Mouse (Mus musculus) megakaryocyte, embryonic 14.5 days (primary cell): ENCODE results near the gene Reep1. TPM values are rescaled to one million over a fixed set of nuclear protein-coding genes. Genes with fewer than 3 reads are reported as not detected.
A peak's percentile ranks its signal among the peaks of the same experiment; 100 is the strongest.
"Not testable (repeated sequence)": the region's sequence is repeated elsewhere in the genome, so short reads cannot be mapped to it uniquely, and the experiment has no call there.

Experiments
- H3K27me3 ChIP-seq: replicated peaks from 2 replicates; pipeline ENCODE3; 2012; ENCODE audit warnings: inconsistent platforms
- H3K36me3 ChIP-seq: replicated peaks from 2 replicates; pipeline ENCODE3; 2012; ENCODE audit warnings: low read length, inconsistent platforms, mixed read lengths
- H3K4me1 ChIP-seq: 2 replicates; pipeline ENCODE4 v1.6.1; 2012; ENCODE audit warnings: inconsistent platforms
- H3K4me3 ChIP-seq: replicated peaks from 2 replicates; pipeline ENCODE3; 2012; ENCODE audit warnings: moderate library complexity, mild to moderate bottlenecking, inconsistent platforms
- H3K9me3 ChIP-seq: 2 replicates; pipeline ENCODE4 v1.6.1; 2012; ENCODE audit warnings: inconsistent platforms
- FLI1 ChIP-seq: IDR thresholded peaks from 2 replicates; pipeline ENCODE4 v1.6.1; 2012; ENCODE audit warnings: low read length, inconsistent platforms, mixed read lengths
- GATA1 ChIP-seq: IDR thresholded peaks from 3 replicates; pipeline ENCODE4 v1.6.1; 2012; ENCODE audit warnings: mixed read lengths, low read length, inconsistent platforms, borderline replicate concordance
- polyA plus RNA-seq: library from polyadenylated mRNA; stranded (reverse); fragments of >175 nt; gene quantifications from 2 replicates; pipeline ENCODE4 v1.2.3, GENCODE M21; 2012; ENCODE audit warnings: low replicate concordance; ENCODE audit not compliant: insufficient read depth

The Reep1 gene
- polyA plus RNA-seq, 1 experiment = 1.6 TPM

DNA sequence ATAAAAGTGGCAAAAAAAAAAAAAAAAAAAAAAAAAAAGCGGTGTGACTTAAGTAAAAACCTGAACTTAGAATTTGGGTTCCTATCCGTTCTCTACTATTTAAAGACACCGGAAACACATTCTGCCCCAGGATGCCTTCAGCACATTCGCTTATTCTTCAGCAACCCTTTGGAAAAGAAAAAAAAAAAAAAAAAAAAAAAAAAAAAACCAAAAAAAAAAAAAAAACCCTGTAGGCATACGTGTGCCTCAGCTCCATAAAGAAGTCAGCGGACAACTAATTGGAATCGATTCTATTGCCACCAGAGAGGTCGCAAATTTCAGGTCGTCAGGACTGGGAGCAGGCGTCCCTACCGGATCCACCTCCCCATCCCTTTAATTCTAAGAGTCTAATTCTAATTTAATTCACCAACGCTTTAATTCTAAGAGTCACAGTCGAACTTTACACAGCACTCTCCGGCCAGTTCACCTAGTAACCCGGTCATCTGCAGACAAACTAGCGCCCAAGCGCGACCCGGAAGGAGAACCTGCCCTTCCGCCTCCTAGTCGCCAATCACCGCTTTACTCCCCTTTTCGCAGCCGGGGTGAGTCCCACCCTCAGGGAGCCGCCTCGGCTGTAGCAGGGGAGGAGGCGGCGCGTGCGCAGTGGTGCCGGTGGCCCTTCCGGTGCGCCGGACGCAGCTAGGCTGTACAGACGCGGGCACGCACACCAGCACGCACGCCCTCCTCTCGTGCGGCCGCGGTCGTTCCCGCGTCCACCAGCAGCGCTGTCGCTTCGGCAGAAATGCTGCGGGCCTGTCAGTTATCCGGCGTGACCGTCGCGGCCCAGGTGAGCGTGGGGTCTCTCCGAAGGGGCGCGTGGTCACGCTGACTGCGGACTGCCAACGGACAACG is 123.6 kb downstream of the Reep1 start, which contains the start of gene Immt:
TSS of gene Immt (plus strand) at position 642 of the 891 bp plus-strand sequence.
- H3K9me3 ChIP-seq = peaks cover 3% of the 10 kb centered on the region; the same call in 1 of the 2 replicates
- H3K27me3 ChIP-seq = no peaks in the 10 kb centered on the region
- H3K36me3 ChIP-seq = peaks cover 21% of the 10 kb centered on the region
- H3K4me1 ChIP-seq = peaks cover 20% of the 10 kb centered on the region
- TF ChIP-seq FLI1 = peak; percentile 32; the same call in 1 of the 2 replicates
- TF ChIP-seq GATA1 = no peak
- H3K4me3 ChIP-seq = peak within 1 kb of the TSS; percentile 94

GRCm38 (mm10) chr6:71831581-71831960 is 124.2 kb downstream of the Reep1 start:
- H3K36me3 ChIP-seq = peaks cover 28% of the 10 kb centered on the region
- H3K4me1 ChIP-seq = peaks cover 27% of the 10 kb centered on the region
- H3K27me3 ChIP-seq = no peaks in the 10 kb centered on the region
- TF ChIP-seq GATA1 (no peak), FLI1 (no peak)
- H3K4me3 ChIP-seq = peak overlapping the region; percentile 94
- peaks cover 3% of the 10 kb centered on the region; the same call in 1 of the 2 replicates for H3K9me3 ChIP-seq

- Histone ChIP-seq H3K4me1 (peaks cover 52% of the 10 kb centered on the region), H3K27me3 (no peaks in the 10 kb centered on the region), H3K4me3 (no peak overlapping the region), H3K36me3 (peaks cover 52% of the 10 kb centered on the region), H3K9me3 (peaks cover 3% of the 10 kb centered on the region; the same call in 1 of the 2 replicates)
- TF ChIP-seq FLI1 (no peak), GATA1 (no peak)
Observed at GRCm38 (mm10) chr6:71836811-71837210, 129.4 kb downstream of the Reep1 start.

GRCm38 (mm10) chr6:71839815-71840214 is 132.5 kb downstream of the Reep1 start:
- Histone ChIP-seq H3K36me3 (peaks cover 43% of the 10 kb centered on the region), H3K4me3 (no peak overlapping the region), H3K9me3 (peaks cover 3% of the 10 kb centered on the region; the same call in 1 of the 2 replicates), H3K4me1 (peaks cover 40% of the 10 kb centered on the region), H3K27me3 (no peaks in the 10 kb centered on the region)
- TF ChIP-seq FLI1 = no peak

- Histone ChIP-seq H3K27me3 (no peaks in the 10 kb centered on the region), H3K4me1 (peaks cover 48% of the 10 kb centered on the region), H3K36me3 (peaks cover 44% of the 10 kb centered on the region), H3K4me3 (no peak overlapping the region), H3K9me3 (no peaks in the 10 kb centered on the region)
- no peak for TF ChIP-seq FLI1
- TF ChIP-seq GATA1 = no peak
Observed at GRCm38 (mm10) chr6:71840597-71841290, 133.4 kb downstream of the Reep1 start.

DNA sequence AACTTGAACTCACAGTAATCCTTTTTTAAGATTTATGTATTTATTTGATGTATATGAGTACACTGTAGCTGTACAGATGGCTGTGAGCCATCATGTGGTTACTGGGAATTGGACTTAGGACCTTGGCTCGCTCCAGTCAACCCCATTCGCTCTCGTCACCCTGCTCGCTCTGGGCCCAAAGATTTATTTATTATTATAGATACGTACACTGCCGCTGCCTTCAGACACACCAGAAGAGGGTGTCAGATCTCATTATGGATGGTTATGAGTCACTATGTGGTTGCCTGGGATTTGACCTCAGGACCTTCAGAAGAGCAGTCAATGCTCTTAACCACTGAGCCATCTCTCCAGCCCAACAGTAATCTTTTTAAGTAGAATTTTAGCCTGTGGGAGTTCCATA is 139.5 kb downstream of the Reep1 start:
- not testable (repeated sequence) for H3K27me3 ChIP-seq, H3K4me3 ChIP-seq
- H3K36me3 ChIP-seq = peaks cover 66% of the 10 kb centered on the region

More for the DNA sequence above, 139.5 kb downstream of the Reep1 start:
- H3K4me1 ChIP-seq = peaks cover 18% of the 10 kb centered on the region; the same call in 1 of the 2 replicates
- H3K9me3 ChIP-seq = not testable (repeated sequence)

Other genes starting within 250 kb of the Reep1 start
- gene Rnf103, start 213.7 kb upstream of the Reep1 start, polyA plus RNA-seq = 7.3 and 27.6 TPM in 2 replicates
- 7.6 and 33.8 TPM in 2 replicates for gene Chmp3, start 163.8 kb upstream of the Reep1 start, polyA plus RNA-seq
- 0.83 and 6.5 TPM in 2 replicates for gene Kdm3a, start 74.6 kb upstream of the Reep1 start, polyA plus RNA-seq
- gene Mrpl35, start 119.4 kb downstream of the Reep1 start, polyA plus RNA-seq = 1.00 TPM in 1 of 2 replicates, not detected in the other
- gene Immt, start 123.8 kb downstream of the Reep1 start, polyA plus RNA-seq = 14.5 and 15.8 TPM in 2 replicates
- 1.5 and 2.1 TPM in 2 replicates for gene Ptcd3, start 201.2 kb downstream of the Reep1 start, polyA plus RNA-seq
- gene Polr1a, start 201.5 kb downstream of the Reep1 start, polyA plus RNA-seq = 3.2 and 4.9 TPM in 2 replicates